Comparison of ENCODE assay signal across 16 mouse cellular contexts in genomic region chr2:131993151-131993550, GRCm38 (mm10). TPM values are rescaled to one million over a fixed set of nuclear protein-coding genes. Genes with fewer than 3 reads are reported as not detected.
DNase-seq lines count a peak whose midpoint lies in the region; ATAC-seq and TF ChIP-seq lines count a peak whose summit lies in the region.
"Had no signal": no experiment of that assay in that cellular context is flagged by ENCODE, and none has a peak within 500 bp of the region (broad histone marks: within the 10 kb centered on the region; RNA-seq: fewer than 3 reads in every experiment).

No protein-coding gene starts in this region.

- H3K27me3 ChIP-seq in forebrain, embryonic 10.5 days (ENCODE audit: poor library complexity, severe bottlenecking), result no peaks in the 10 kb centered on the region
- no peaks in the 10 kb centered on the region for H3K27me3 ChIP-seq in forebrain, postnatal 0 days (ENCODE audit: insufficient read depth, low read length)
- no peaks in the 10 kb centered on the region for H3K27me3 ChIP-seq in hindbrain, embryonic 12.5 days
- H3K27me3 ChIP-seq in hindbrain, embryonic 11.5 days (ENCODE audit: control insufficient read depth, insufficient read depth, low read length), result no peaks in the 10 kb centered on the region
- H3K27me3 ChIP-seq in spleen, adult 2 months (ENCODE audit: control insufficient read depth, insufficient read depth, low read length), result no peaks in the 10 kb centered on the region

- peak overlapping the region; percentile 79 for H3K27ac ChIP-seq in forebrain, embryonic 10.5 days
- H3K27ac ChIP-seq in forebrain, postnatal 0 days (ENCODE audit: low read depth, low read length), result no peak overlapping the region
- H3K27ac ChIP-seq in hindbrain, embryonic 12.5 days, result no peak overlapping the region
- no peak overlapping the region for H3K27ac ChIP-seq in hindbrain, embryonic 11.5 days (ENCODE audit: low read depth, low read length)
- H3K27ac ChIP-seq in spleen, adult 2 months (ENCODE audit: insufficient read depth, low read length), result peak overlapping the region; percentile 12
- H3K27ac ChIP-seq: hindbrain, embryonic 10.5 days had no signal

- 79% methylated on average over 4 of the region's 4 CpGs for whole genome bisulfite sequencing in forebrain, embryonic 10.5 days
- WGBS in forebrain, postnatal 0 days, result 70% methylated on average over 4 of the region's 4 CpGs
- 75% methylated on average over 4 of the region's 4 CpGs for WGBS in hindbrain, embryonic 12.5 days
- 78% methylated on average over 4 of the region's 4 CpGs for WGBS in hindbrain, embryonic 11.5 days
- 77% methylated on average over 4 of the region's 4 CpGs for WGBS in spleen, adult 2 months

- H3K4me3 ChIP-seq in forebrain, embryonic 10.5 days, result peak overlapping the region; percentile 5; the same call in 1 of the 2 replicates
- no peak overlapping the region for H3K4me3 ChIP-seq in forebrain, postnatal 0 days (ENCODE audit: low read depth, low read length)
- no peak overlapping the region for H3K4me3 ChIP-seq in hindbrain, embryonic 12.5 days
- no peak overlapping the region for H3K4me3 ChIP-seq in hindbrain, embryonic 11.5 days (ENCODE audit: low read depth, low read length)
- H3K4me3 ChIP-seq in spleen, adult 2 months (ENCODE audit: extremely low read depth, insufficient read depth, insufficient read length), result no peak overlapping the region
- H3K4me3 ChIP-seq: erythroblast, embryonic 14.5 days; hindbrain, embryonic 10.5 days had no signal

- H3K36me3 ChIP-seq in forebrain, embryonic 10.5 days (replicated peaks), result peaks cover 41% of the 10 kb centered on the region
- H3K36me3 ChIP-seq in forebrain, postnatal 0 days (ENCODE audit: insufficient read depth), result peaks cover 17% of the 10 kb centered on the region
- peaks cover 37% of the 10 kb centered on the region for H3K36me3 ChIP-seq in hindbrain, embryonic 12.5 days
- no peaks in the 10 kb centered on the region for H3K36me3 ChIP-seq in hindbrain, embryonic 11.5 days (ENCODE audit: control insufficient read depth, insufficient read depth, low read length)
- H3K36me3 ChIP-seq in spleen, adult 2 months (ENCODE audit: control insufficient read depth, insufficient read depth, low read length), result peaks cover 26% of the 10 kb centered on the region

- no peak overlapping the region for H3K4me2 ChIP-seq in forebrain, postnatal 0 days (ENCODE audit: low read depth)
- H3K4me2 ChIP-seq in hindbrain, embryonic 12.5 days (replicated peaks), result 0 out of 2 replicates have a peak overlapping the region, but pooled peaks have one; percentile 5
- H3K4me2 ChIP-seq in hindbrain, embryonic 11.5 days (replicated peaks; ENCODE audit: low read depth, low read length), result no peak overlapping the region

- DNase-seq in forebrain, embryonic 10.5 days (ENCODE audit: extremely low spot score, low spot score), result no peak
- no peak for DNase-seq in forebrain, postnatal 0 days
- no peak for DNase-seq in hindbrain, embryonic 11.5 days (ENCODE audit: low spot score)
- no peak for DNase-seq in spleen, adult 2 months (ENCODE audit: low read depth in 1 of 2, low spot score in 2 of 2)
- no peak for DNase-seq in spleen, adult 18-20 months
- DNase-seq in naive thymus-derived CD4-positive, alpha-beta T cell, adult 2 months (ENCODE audit: low read depth), result peak; percentile 56
- no peak for DNase-seq in layer of hippocampus, postnatal 36 days
- DNase-seq: adrenal gland, postnatal 10 days; cerebellum, adult 11-12 months; cerebellum, postnatal 36 days; gastrocnemius, postnatal 25 days had no signal

- no peak for ATAC-seq in forebrain, postnatal 0 days
- ATAC-seq in hindbrain, embryonic 12.5 days (ENCODE audit: low FRiP score), result no peak
- ATAC-seq in hindbrain, embryonic 11.5 days (ENCODE audit: low FRiP score), result no peak
- ATAC-seq: intestine, embryonic 16.5 days had no signal

- no peak for TF ChIP-seq CTCF in forebrain, postnatal 0 days (IDR thresholded peaks at IDR 0.05; ENCODE audit: low read depth)
- no peak for TF ChIP-seq CTCF in spleen, adult 2 months (IDR thresholded peaks at IDR 0.05; ENCODE audit: extremely low read depth, insufficient read depth, insufficient read length, insufficient replicate concordance)

- H3K4me1 ChIP-seq in forebrain, embryonic 10.5 days, result peaks cover 29% of the 10 kb centered on the region
- no peaks in the 10 kb centered on the region for H3K4me1 ChIP-seq in forebrain, postnatal 0 days (ENCODE audit: insufficient read depth)
- peaks cover 8% of the 10 kb centered on the region for H3K4me1 ChIP-seq in hindbrain, embryonic 12.5 days
- no peaks in the 10 kb centered on the region for H3K4me1 ChIP-seq in hindbrain, embryonic 11.5 days (replicated peaks; ENCODE audit: control insufficient read depth, insufficient read depth, low read length)
- peaks cover 14% of the 10 kb centered on the region; the same call in 1 of the 2 replicates for H3K4me1 ChIP-seq in spleen, adult 2 months (ENCODE audit: control insufficient read depth, insufficient read depth, insufficient read length)

- H3K9ac ChIP-seq in forebrain, postnatal 0 days, result no peak overlapping the region
- H3K9ac ChIP-seq in hindbrain, embryonic 12.5 days, result no peak overlapping the region
- no peak overlapping the region for H3K9ac ChIP-seq in hindbrain, embryonic 11.5 days (ENCODE audit: low read depth, low read length)

- TF ChIP-seq POLR2A in spleen, adult 2 months (IDR thresholded peaks at IDR 0.05; ENCODE audit: low read depth, low read length), result no peak

- H3K9me3 ChIP-seq in forebrain, embryonic 10.5 days, result no peaks in the 10 kb centered on the region
- H3K9me3 ChIP-seq in forebrain, postnatal 0 days (ENCODE audit: low read length), result no peaks in the 10 kb centered on the region
- H3K9me3 ChIP-seq in hindbrain, embryonic 12.5 days (replicated peaks), result no peaks in the 10 kb centered on the region
- H3K9me3 ChIP-seq in hindbrain, embryonic 11.5 days (ENCODE audit: control insufficient read depth, low read length), result no peaks in the 10 kb centered on the region
- H3K9me3 ChIP-seq: hindbrain, embryonic 10.5 days had no signal

RNA-seq across cellular contexts. Expression of gene Rassf2, which starts 36.9 kb away (rescaled TPM):
- polyA plus RNA-seq in forebrain, embryonic 10.5 days (2016; fragmentation: Nextera tagmentation; extraction: Ambion mirVana), result 23.5 and 24.8 TPM in 2 replicates
- 32.8 and 33.5 TPM in 2 replicates for total RNA-seq in forebrain, postnatal 0 days (2014; rRNA removed)
- polyA plus RNA-seq in forebrain, postnatal 0 days (2015; fragmentation: Nextera tagmentation; extraction: Ambion mirVana), result 15.3 and 19.4 TPM in 2 replicates
- polyA plus RNA-seq in hindbrain, embryonic 12.5 days (2016; fragmentation: Nextera tagmentation; extraction: Ambion mirVana), result 29.2 and 30.9 TPM in 2 replicates
- 27.2 and 27.3 TPM in 2 replicates for polyA plus RNA-seq in hindbrain, embryonic 11.5 days (2014; fragmentation: Nextera tagmentation; extraction: Ambion mirVana)
- 70.2 and 85.9 TPM in 2 replicates for polyA plus RNA-seq in spleen, adult 2 months (2012; rRNA removed)
- total RNA-seq in layer of hippocampus, postnatal 36 days (2021), result 10 to 100 TPM; 37.2 to 39.4 TPM

RNA-seq across cellular contexts. Expression of gene Prnd, which starts 42.5 kb away (rescaled TPM):
- 3.9 and 4.2 TPM in 2 replicates for polyA plus RNA-seq in forebrain, embryonic 10.5 days (2016; fragmentation: Nextera tagmentation; extraction: Ambion mirVana)
- total RNA-seq in forebrain, postnatal 0 days (2014; rRNA removed), result 3.5 and 4.4 TPM in 2 replicates
- polyA plus RNA-seq in forebrain, postnatal 0 days (2015; fragmentation: Nextera tagmentation; extraction: Ambion mirVana), result 6.0 and 6.2 TPM in 2 replicates
- polyA plus RNA-seq in hindbrain, embryonic 12.5 days (2016; fragmentation: Nextera tagmentation; extraction: Ambion mirVana), result 11.6 and 13.3 TPM in 2 replicates
- 6.2 and 8.2 TPM in 2 replicates for polyA plus RNA-seq in hindbrain, embryonic 11.5 days (2014; fragmentation: Nextera tagmentation; extraction: Ambion mirVana)
- 1.2 and 1.4 TPM in 2 replicates for polyA plus RNA-seq in spleen, adult 2 months (2012; rRNA removed)
- under 1 TPM; 0.13 to 0.25 TPM for total RNA-seq in layer of hippocampus, postnatal 36 days (2021)
- total RNA-seq: monocyte, adult 5-6 weeks had no signal
- polyA plus RNA-seq: erythroblast, embryonic 14.5 days had no signal

Comparison
In these comparisons a context has a peak if more than half of its experiments do, and no peak if none do; other contexts are left out.
1. H3K27ac ChIP-seq: peak in forebrain, embryonic 10.5 days (single experiment) and spleen, adult 2 months (single experiment); none in forebrain, postnatal 0 days (single experiment), hindbrain, embryonic 12.5 days (single experiment) and hindbrain, embryonic 11.5 days (single experiment).